Mouse (Mus musculus): ENCODE data around the gene H2-D1.
"Not testable (repeated sequence)": the region's sequence is repeated elsewhere in the genome, so short reads cannot be mapped to it uniquely, and the experiment has no call there.

The H2-D1 gene

GRCm38 (mm10) chr17:35304478-35304877 is 41.9 kb downstream of the H2-D1 start:
- no peak for DNase-seq

GRCm38 (mm10) chr17:35304921-35305320 is 42.4 kb downstream of the H2-D1 start:
- DNase-seq: not testable (repeated sequence)

All from lung, postnatal 4 days (tissue).